Mouse (Mus musculus) stomach, embryonic 14.5 days (tissue): ENCODE data around the gene Elfn2. TPM values are rescaled to one million over a fixed set of nuclear protein-coding genes. Genes with fewer than 3 reads are reported as not detected.

Experiments used
- ATAC-seq: fragments of 200-750 bp; cut with Nextera tagmentation; 2 replicates; pipeline ENCODE4 v1.8.0; 2017; ENCODE audit warnings: low read depth, moderate TSS enrichment; ENCODE audit not compliant: insufficient number of reproducible peaks, insufficient read depth, low FRiP score
- H3K27ac ChIP-seq: fragments of 300-500 bp; sonication (generic); 2 replicates; pipeline ENCODE4 v1.5.1; 2014; ENCODE audit warnings: mild to moderate bottlenecking, low read length, moderate library complexity, mixed read lengths
- H3K27me3 ChIP-seq: fragments of 300-500 bp; sonication (generic); 2 replicates; pipeline ENCODE4 v1.6.1; 2014; ENCODE audit warnings: low read length, control low read depth, mixed read lengths; ENCODE audit not compliant: control insufficient read depth, insufficient read depth
- H3K36me3 ChIP-seq: fragments of 300-500 bp; sonication (generic); 2 replicates; pipeline ENCODE4 v1.6.1; 2014; ENCODE audit warnings: mild to moderate bottlenecking, control low read depth, low read length, moderate library complexity, mixed read lengths; ENCODE audit not compliant: control insufficient read depth, insufficient read depth
- H3K4me1 ChIP-seq: fragments of 300-500 bp; sonication (generic); 2 replicates; pipeline ENCODE4 v1.6.1; 2014; ENCODE audit warnings: low read length, control low read depth, mixed read lengths; ENCODE audit not compliant: control insufficient read depth, insufficient read depth
- H3K4me2 ChIP-seq: fragments of 300-500 bp; sonication (generic); replicated peaks from 2 replicates; pipeline ENCODE4 v1.6.1; 2014; ENCODE audit warnings: low read depth, low read length, control low read depth
- H3K4me3 ChIP-seq: fragments of 300-500 bp; sonication (generic); 2 replicates; pipeline ENCODE4 v1.5.1; 2014; ENCODE audit warnings: low read depth, low read length, control low read depth
- H3K9ac ChIP-seq: fragments of 300-500 bp; sonication (generic); replicated peaks from 2 replicates; pipeline ENCODE4 v1.6.1; 2014; ENCODE audit warnings: low read depth, mild to moderate bottlenecking, control low read depth, low read length, moderate library complexity, mixed read lengths
- H3K9me3 ChIP-seq: fragments of 300-500 bp; sonication (generic); 2 replicates; pipeline ENCODE4 v1.6.1; 2016; ENCODE audit warnings: low read depth, low read length, control low read depth; ENCODE audit not compliant: control insufficient read depth
- WGBS: fragments of 180-500 bp; shearing (Covaris S2); extraction: QIAGEN DNeasy Blood & Tissue Kit; methylation state at CpG from one replicate; pipeline ENCODE4 v1.1.7; 2014; 5-methylcytosine and 5-hydroxymethylcytosine counted together
- polyA plus RNA-seq: library from polyadenylated mRNA; unstranded; fragments of >200 nt; fragmentation: Nextera tagmentation; extraction: Ambion mirVana; gene quantifications from 2 replicates; pipeline ENCODE4 v1.2.1, GENCODE M21; 2014

Elfn2 gene
- 0.10 TPM in 1 of 2 replicates, not detected in the other for polyA plus RNA-seq

- H3K27ac ChIP-seq, result no peak within 1 kb of the TSS
- peak within 1 kb of the TSS; percentile 40 for H3K4me3 ChIP-seq
- H3K4me1 ChIP-seq, result peaks cover 9% of the 10 kb centered on the region; the same call in 1 of the 2 replicates
- ATAC-seq, result no peak; the same call in 1 of the 2 replicates
- H3K36me3 ChIP-seq, result no peaks in the 10 kb centered on the region
- H3K9ac ChIP-seq, result no peak within 1 kb of the TSS
- WGBS, result 2% methylated on average over 88 of the region's 89 CpGs
- peak within 1 kb of the TSS; percentile 78 for H3K4me2 ChIP-seq
- H3K27me3 ChIP-seq, result peaks cover 54% of the 10 kb centered on the region
- H3K9me3 ChIP-seq, result no peaks in the 10 kb centered on the region
Observed at GRCm38 (mm10) chr15:78718290-78719250, at the start of gene Elfn2. Gene Elfn2, minus strand, starts transcription at chr15:78718771.

GRCm38 (mm10) chr15:78763704-78764103 lies 45.1 kb upstream of the Elfn2 start:
- Histone ChIP-seq H3K4me1 (no peaks in the 10 kb centered on the region), H3K4me2 (no peak overlapping the region), H3K27me3 (no peaks in the 10 kb centered on the region), H3K36me3 (no peaks in the 10 kb centered on the region), H3K27ac (no peak overlapping the region), H3K4me3 (no peak overlapping the region), H3K9ac (no peak overlapping the region), H3K9me3 (no peaks in the 10 kb centered on the region)
- no peak for ATAC-seq
- 83% methylated on average over 5 of the region's 5 CpGs for WGBS

DNA sequence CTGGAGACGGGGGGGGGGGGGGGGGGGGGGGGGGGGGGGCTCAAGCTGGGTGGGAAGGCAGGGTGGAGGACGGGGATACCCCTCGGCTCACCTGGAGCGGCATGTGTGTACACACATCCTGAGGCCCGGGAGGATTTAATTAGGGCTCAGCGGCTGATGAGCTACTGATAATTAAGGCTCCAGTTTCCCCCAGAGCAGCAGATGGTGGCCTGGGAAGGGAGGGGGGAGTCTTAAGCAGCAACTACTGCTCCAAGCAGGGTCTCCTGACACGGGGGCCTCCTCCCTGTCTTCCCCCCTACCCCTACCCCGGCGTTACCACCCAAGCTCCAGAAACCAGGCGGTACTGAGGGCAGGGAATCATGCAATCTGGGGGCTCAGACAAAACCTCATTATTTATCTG lies 44.6 kb upstream of the Elfn2 start:
- Histone ChIP-seq H3K27ac (no peak overlapping the region), H3K4me1 (no peaks in the 10 kb centered on the region), H3K9me3 (no peaks in the 10 kb centered on the region), H3K9ac (no peak overlapping the region), H3K27me3 (no peaks in the 10 kb centered on the region), H3K36me3 (no peaks in the 10 kb centered on the region), H3K4me2 (no peak overlapping the region), H3K4me3 (no peak overlapping the region)
- 43% methylated on average over 9 of the region's 10 CpGs for WGBS
- ATAC-seq, result no peak

DNA sequence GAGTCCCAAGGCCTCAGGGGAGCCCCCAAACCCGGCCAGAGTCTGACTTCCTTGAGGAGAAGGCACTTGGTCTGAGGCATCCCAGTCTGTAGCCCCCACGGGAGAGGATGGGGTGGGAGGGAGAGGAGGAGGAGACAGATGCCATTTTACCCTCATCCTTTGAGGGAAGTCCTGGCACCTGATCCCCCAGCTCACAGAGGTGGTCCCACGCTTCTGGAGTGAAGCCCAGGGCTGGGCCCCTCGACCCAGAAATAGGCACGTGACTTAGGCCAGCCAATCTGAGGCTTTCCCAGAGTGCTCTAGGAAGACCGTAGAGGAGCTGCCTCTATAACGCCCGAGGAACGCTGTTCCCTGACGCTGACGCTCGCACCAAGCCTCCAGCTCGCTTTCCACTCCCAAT lies 42.5 kb upstream of the Elfn2 start:
- Histone ChIP-seq H3K27ac (no peak overlapping the region), H3K4me1 (no peaks in the 10 kb centered on the region), H3K9me3 (no peaks in the 10 kb centered on the region), H3K27me3 (no peaks in the 10 kb centered on the region), H3K9ac (no peak overlapping the region), H3K4me3 (no peak overlapping the region), H3K36me3 (no peaks in the 10 kb centered on the region), H3K4me2 (no peak overlapping the region)
- WGBS, result 79% methylated on average over 13 of the region's 13 CpGs
- ATAC-seq, result no peak

- Histone ChIP-seq H3K27me3 (no peaks in the 10 kb centered on the region), H3K36me3 (no peaks in the 10 kb centered on the region), H3K27ac (no peak overlapping the region), H3K4me2 (no peak overlapping the region), H3K9ac (no peak overlapping the region), H3K4me1 (no peaks in the 10 kb centered on the region), H3K9me3 (no peaks in the 10 kb centered on the region), H3K4me3 (no peak overlapping the region)
- no peak for ATAC-seq
- 83% methylated on average over 6 of the region's 6 CpGs for WGBS
Observed at GRCm38 (mm10) chr15:78758132-78758531, 39.6 kb upstream of the Elfn2 start.

- Histone ChIP-seq H3K27ac (no peak overlapping the region), H3K4me1 (no peaks in the 10 kb centered on the region), H3K27me3 (no peaks in the 10 kb centered on the region), H3K4me3 (no peak overlapping the region), H3K9ac (no peak overlapping the region), H3K4me2 (no peak overlapping the region), H3K9me3 (no peaks in the 10 kb centered on the region), H3K36me3 (no peaks in the 10 kb centered on the region)
- ATAC-seq, result no peak
- 64% methylated on average over 12 of the region's 12 CpGs for WGBS
Observed at GRCm38 (mm10) chr15:78755966-78756725, 37.6 kb upstream of the Elfn2 start.

GRCm38 (mm10) chr15:78755226-78755625 lies 36.7 kb upstream of the Elfn2 start:
- WGBS, result 45% methylated on average over 3 of the region's 3 CpGs
- ATAC-seq, result no peak
- Histone ChIP-seq H3K4me1 (no peaks in the 10 kb centered on the region), H3K27ac (no peak overlapping the region), H3K4me2 (no peak overlapping the region), H3K9me3 (no peaks in the 10 kb centered on the region), H3K36me3 (no peaks in the 10 kb centered on the region), H3K4me3 (no peak overlapping the region), H3K27me3 (no peaks in the 10 kb centered on the region), H3K9ac (no peak overlapping the region)

- Histone ChIP-seq H3K4me2 (no peak overlapping the region), H3K9me3 (no peaks in the 10 kb centered on the region), H3K4me1 (no peaks in the 10 kb centered on the region), H3K27me3 (no peaks in the 10 kb centered on the region), H3K36me3 (no peaks in the 10 kb centered on the region), H3K4me3 (no peak overlapping the region), H3K27ac (no peak overlapping the region), H3K9ac (no peak overlapping the region)
- no peak for ATAC-seq
- WGBS, result 77% methylated on average over 5 of the region's 5 CpGs
Observed at GRCm38 (mm10) chr15:78754144-78754543, 35.6 kb upstream of the Elfn2 start.
